Mouse (Mus musculus) adrenal gland, postnatal 25 days (tissue): ENCODE data around the gene Bcl6b. TPM values are rescaled to one million over a fixed set of nuclear protein-coding genes. Genes with fewer than 3 reads are reported as not detected.

Source experiments
- DNase-seq: peaks from one replicate; pipeline ENCODE4 v3.0.0; 2021; ENCODE audit warnings: mixed read lengths
- long read RNA-seq: library from polyadenylated mRNA; stranded (forward); transcript quantifications from one replicate; pipeline ENCODE4 v2.0.0, GENCODE M21; 2021
- total RNA-seq: library from RNA; stranded (reverse); gene quantifications from 2 replicates; pipeline ENCODE4 v1.2.3, GENCODE M21; 2021

The Bcl6b gene
- 12.2 and 20.5 TPM in 2 replicates for total RNA-seq
- long read RNA-seq, partial matches to known transcripts = 1 of 5 reads
- long read RNA-seq, other reads (novel, unspliced or antisense) = 4 of 5 reads

DNA sequence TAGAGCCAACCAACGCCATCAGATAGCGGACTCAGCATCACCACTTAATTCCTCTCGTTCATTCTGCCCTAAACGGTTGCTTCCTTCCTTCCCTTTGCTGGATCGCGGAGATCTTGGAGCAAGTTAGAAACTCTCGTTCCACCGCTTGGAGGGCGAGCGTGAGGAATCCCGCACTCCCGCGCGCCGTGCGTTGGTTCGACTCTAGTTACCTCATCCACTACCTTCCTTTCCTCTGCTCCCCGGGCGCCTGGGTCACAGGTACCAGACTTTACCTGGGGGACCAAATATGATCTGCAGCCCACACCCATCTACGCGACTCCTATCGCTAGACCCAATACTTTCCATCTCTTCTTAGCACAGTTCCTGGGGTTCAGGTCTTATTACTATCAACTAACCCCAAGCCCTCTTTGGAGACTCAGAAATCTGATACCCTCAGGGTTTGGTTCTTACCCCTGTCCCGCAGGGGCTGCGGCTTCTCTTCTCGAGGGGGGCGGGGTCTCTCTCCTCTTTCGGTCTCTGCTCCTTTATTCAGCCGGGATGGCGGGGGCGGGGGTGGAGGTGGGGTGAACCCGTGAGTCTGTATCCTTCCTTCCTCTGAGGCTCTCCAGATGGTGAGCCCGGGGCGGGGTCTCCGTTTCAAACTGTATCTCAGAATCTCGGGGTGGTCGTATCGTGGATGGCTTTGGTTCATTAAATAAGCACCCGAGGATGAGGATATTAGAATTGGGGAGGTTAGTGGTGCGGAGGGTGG is at the start of gene Bcl6b:
Bcl6b (minus strand) TSS at position 539 of the 751 bp plus-strand sequence.
- DNase-seq = peak; percentile 38

DNA sequence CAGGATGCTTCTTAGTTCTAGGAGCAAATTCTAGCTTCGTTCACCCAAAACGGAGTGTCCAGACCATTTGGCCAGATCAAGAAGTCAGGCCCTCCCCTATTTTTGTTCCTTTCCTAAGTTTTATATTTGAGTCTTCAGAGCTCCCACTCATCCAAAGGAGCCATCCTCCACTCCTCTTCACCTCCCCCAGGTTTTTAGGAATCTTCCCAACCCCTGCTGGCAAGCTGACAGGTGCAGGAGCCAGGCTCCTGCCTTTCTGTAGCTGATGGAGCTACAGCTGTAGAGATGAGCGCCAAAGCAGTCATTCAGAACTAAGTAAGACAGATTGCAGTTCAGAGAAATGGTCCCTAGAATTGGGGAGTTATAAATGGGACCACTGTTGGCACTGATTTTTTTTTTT is 49.4 kb upstream of the Bcl6b start:
- DNase-seq = no peak

DNA sequence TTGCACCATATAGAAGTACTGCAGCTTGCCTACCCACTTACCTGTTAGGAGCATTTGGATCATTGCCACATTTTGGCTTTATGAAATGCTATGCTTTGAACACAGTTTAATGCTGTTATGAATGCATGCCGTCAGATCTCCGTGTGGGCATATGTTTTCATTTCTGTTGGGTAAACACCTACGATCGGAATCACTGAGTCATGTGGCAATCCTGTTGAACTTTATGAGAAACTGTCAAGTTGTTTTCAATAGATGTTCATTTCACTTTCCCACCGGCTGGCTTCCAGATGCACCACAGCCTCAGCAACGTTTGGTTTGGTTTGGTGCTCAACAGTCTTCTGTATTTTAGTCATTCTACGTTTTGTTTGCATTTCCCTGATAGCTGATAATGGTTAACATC is 42.0 kb upstream of the Bcl6b start:
- no peak for DNase-seq

DNA sequence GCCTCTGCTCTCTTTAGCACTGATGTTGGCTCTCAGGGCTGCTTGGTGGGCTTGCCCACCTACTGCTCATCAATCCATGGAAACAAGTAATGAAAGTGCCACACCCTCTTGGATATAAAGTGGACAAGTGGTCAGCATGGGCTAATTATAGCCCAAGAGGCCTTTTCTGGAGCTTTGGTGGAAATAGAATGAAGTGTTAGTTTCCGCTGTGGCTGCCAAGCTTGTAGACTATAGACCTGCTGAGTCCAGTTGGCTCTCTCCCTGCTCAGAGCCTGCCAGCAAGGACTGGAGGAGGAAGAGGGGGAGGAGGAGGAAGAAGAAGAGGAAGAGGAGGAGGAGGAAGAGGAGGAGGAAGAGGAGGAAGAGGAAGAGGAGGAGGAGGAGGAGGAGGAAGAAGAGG is 36.8 kb upstream of the Bcl6b start:
- no peak for DNase-seq

DNA sequence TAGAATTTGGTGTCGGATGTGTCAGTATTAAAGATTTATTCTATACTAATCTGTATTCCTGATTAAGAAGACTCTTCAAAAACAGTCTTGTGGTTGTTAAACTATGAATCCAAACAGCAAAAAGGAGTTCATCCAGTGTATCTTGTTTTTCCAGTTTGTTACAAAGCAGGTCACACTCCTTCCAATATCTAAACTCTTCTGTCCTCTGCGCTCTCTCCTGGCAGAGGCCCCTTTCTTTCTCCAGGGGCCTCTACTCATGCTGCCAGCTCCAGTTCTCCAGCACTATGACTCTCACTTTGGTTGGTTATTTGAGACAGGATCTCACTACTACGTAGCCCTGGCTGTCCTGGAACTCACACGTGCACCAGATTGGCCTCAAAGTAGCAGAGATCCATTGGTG is 36.2 kb upstream of the Bcl6b start:
- DNase-seq = no peak

DNA sequence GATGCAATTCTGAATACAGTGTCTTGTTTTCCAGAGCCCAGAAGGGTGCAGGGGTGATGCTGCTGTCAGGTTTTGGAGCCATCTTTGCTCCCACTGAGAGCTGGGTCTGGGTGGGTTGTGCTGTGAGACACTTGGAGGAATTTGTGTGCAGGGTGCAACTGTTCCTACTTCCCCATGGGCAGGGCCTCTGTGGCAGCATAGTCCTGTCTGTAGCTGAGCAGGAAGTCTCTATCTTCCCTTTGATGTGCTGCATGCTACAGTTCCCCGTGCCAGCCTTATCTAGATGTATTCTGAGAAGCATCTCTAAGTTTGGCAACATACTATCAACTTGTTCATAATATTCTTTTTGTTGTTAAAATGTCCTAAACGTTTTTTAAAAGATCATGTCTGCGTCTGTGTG is 35.7 kb upstream of the Bcl6b start:
- DNase-seq = no peak

DNA sequence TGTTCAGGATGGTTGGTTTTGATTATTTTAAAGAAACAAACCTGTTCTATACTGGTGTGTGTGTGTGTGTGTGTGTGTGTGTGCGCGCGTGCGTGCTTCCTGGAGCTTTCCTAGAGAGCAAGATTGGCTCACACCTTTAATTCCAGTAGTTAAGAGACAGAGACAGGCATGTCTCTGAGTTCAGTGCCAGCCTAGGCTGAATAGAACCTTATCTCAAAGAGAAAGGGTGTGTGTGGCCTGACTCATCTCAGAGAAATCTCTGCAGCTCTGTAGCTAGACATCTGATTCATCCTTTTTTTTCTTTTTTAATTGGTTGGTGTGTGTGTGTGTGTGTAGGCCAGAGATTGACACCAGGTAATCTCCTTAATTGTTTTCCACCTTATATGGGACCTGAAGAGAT is 29.4 kb upstream of the Bcl6b start:
- no peak for DNase-seq

DNA sequence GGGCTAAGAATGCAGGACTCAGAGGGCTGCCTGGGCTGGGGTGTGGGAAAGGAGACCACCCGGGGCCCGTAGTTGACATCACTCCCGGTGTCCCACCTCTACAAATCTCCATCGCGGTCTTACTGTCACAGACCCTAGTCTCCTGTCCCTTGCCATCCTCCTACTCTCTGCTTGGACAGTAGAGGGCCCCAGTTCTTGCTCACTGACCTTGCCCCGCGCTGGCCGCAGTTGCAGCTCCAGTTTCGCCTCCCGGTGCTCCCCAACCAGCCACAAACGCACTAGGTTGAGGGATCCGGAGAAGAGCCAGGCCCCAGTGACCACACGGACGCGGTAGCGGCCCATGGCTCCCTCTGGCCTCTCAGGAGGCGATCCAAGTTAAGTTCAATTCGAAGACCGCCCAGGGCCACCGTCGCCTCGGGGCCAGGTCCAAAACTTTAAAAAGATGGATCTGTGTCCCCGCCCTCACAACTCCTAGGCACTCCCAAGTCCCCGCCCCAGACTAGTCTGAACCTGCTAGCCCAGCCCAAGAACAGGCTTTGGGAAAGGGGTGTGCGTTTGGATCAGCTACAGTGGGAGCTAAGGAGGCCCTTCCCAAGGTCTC is 25.4 kb upstream of the Bcl6b start, which contains the start of gene Alox12:
Alox12 (minus strand) TSS at position 423 of the 601 bp plus-strand sequence.
- peak; percentile 62 for DNase-seq

DNA sequence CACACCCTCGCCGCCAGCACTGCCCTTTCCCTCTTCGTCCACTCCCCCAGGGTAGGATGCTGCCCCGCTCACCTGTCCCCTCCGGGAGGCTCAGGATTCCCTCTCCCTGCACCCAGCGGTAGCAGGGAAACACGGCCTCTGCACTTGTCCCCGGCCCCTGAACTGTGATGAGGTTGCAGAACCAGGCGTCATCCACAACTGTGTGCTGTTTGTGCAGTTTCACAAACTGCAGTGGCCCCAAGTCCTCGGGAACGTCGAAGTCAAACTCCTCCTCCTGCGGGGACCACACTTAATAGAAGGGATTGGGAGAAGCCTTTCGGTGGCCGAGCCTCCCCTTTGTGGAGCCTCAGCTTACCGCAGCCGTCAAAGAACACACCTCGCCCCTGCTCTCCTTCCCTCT is 24.7 kb upstream of the Bcl6b start:
- no peak for DNase-seq

DNA sequence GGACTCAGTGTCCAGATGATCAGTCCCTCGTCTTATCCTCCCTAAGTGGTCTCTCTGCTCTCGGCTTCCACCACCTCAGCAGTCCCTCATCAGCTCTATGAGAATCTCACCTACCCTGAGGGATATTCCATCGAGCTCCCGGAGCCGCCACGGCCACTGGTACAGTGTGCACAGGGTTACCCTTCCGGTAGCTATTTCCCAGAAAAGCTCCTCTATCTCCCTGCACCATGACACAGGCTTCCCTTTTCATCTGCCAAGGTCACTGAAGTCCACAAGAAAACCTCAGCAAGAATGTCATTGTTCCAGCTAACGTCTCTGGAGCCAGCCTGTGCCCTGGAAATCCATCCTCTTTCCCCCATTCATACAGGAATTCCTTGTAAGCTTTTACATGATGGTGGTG is 22.3 kb upstream of the Bcl6b start:
- no peak for DNase-seq

DNA sequence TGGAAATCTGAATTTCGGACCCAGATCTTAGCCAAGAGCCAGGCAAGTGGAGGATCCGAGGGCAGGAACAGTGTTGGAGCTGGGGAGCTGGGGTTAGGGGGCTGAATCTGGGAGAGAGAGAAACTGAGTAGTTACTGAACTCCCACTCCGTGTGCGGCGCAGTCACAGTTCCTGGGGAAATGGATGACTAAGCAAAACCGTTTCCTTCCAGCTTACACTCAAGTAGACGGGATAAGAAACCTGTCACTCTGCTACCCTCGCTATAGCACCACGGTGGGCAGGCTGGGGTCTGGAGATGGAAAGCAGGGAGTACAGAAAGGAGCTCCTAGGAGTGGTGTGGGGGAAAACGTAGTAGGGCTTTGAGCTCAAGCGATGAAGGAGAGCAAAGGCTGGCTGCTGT is 20.6 kb upstream of the Bcl6b start:
- no peak for DNase-seq

DNA sequence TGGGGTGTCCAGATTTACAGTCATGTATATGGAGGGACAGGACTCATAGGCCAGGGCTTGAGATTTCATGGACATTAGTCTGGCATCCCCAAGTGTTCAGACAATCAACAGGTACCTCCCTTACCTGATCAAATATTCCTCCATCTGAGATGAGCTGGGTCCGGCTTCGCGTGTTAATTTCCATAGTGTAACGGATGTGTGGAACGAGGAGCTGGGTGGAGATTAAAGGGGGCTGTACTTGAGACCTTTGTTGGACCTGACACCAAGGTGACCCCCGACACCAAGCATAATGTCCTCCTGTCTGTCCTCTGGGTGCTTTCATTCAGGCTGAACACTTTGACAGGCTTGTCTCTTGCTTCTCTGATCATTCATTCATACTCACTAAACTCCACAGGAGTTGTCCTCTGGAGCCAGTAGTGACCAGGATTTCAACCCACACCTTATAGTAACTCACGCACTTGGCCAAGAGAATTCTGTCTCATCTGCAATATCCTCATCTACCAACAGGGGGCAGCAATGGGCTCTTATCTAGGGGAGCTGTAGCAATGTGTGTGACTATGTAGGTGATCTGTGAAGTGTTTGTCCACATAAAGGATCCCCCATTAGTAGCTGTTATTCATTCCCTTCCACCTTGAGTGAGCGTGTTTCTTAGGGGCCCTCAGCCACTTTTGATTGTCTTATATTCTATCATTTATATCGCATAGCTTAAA is 17.7 kb upstream of the Bcl6b start:
- DNase-seq = peak; percentile 53

DNA sequence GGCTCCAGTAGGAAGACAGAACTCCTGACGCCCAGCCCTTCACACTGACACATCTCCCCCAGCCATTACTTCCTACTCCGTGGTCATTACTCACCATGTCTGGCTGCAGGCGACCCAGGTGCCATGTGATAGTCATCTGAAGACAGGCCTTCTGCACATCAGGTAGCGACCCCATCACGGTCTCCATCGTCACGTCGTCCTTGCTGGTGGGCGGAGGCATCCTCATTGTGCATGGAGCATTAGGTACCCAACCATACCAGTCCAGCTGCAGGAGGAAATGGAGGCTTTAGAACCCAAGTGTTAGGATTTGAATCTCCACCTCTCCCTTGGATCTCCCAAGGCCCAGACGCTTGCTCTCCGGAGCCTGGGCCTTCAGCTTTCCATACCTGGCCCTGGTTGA is 13.0 kb upstream of the Bcl6b start:
- no peak for DNase-seq

DNA sequence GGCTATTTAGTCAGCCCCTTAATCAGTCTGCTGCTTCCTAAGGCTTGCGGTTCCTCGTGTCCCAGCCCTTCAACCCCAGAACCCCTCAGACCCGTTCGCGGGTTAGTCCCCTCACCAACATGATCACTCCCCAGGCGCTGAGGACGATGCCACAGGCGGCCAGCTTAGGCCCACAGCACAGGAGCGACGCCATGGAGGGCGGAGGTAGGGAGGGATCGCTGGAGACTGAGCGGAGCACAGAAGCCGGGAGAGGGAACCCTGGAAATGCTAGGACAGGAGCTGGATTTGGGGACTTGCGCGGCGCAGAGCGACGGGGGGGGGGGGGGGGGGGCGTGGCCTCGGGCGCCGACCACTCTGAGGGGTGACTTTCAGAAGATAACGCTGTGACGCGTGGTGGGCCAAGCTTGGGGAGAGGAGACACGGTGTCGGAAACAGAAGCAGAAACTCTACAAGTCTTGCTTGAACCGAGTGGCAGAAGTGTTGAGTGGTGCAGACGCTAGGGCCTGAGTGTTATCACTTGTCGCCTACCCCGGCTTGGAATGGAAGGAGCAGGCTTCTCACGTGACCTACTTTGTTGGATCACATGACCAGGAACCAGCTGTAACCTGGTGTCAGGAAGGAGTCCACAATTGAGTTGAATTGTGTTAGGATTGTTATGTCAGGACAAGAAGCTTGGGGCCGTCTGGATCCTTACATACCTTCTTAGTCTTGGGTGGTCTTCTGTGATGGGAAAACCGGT is 10.1 kb upstream of the Bcl6b start, which contains the start of the genes Gm21988 and Rnasek:
Gm21988 (minus strand) TSS at position 290 of the 739 bp plus-strand sequence.
Rnasek (minus strand) TSS at position 302 of the 739 bp plus-strand sequence.
- peak; percentile 72 for DNase-seq

DNA sequence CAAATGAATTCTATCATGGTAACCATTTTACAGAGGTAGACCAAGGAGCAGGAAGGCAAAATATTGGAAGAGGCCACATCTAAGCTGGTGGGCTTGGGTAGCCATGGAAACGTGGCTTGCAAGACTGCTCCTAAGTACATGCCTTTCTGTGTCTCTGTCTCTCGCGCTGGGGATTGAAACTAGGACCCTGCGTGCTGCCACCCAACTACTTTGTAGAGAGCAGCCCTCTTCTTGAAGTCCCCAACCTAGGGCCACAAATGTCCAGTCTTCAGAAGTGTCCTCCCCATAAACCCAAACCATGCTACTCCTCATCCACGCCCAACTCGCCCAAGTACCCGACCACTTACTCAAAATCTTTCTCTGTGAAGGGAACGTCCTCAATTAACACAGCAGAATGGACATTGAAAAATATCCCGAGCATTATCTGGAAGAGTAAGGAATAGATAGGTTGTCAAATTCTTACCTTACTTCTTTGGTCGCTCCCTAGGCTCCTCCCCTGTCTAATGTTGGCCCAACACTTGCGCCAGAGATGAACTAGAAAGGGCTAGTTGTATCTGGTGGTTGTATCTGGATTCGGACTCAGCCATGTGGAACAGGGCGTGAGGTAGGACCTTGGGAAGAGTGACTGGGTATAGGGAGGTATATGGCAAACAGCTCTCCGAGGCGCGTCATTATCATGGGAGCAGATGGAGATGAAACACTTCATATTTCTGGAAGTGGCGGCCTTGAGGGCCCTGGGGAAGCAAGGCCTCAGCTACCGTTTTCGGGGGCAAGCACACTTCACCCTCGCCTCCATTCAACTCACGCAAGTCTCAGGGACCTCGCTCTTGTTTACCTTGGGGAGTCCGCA is 9.2 kb upstream of the Bcl6b start:
- DNase-seq = no peak

DNA sequence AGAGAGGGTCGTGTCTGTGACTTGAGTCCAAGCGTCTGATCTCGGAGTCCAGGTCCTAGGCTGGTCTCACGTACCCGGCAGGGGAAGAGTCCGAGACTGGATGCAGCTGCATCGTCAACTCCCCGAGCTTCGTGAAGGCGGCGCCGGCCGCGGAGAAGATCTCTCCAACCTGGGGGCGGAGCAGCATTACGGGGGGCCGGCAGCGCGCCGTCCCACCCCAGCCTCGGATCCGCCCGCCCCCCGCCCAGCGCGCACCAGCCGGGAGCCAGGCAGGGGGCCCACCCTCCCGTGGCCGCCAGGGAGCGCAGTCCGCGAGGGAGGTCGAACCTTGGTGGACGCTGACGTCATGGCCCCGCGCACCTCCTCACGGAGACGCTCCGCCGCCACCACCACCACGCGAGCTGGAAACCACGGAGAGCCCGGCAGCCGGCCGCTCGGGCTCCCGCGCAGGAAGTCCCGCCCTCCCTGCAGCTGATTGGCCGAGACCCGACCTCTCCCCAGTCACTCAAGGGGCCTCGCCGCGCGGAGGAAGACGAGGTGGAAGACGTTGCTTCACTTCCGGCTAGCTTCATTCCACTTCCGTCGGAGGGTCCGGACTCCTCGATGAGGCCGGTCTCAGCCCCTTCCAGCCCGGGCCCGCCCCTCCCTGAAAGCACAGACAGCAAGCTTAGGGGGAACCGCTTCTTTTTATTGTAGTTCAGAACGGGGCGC is 8.0 kb upstream of the Bcl6b start, which contains the start of gene 0610010K14Rik:
0610010K14Rik (minus strand) TSS at position 458 of the 711 bp plus-strand sequence.
- DNase-seq = peak; percentile 99

DNA sequence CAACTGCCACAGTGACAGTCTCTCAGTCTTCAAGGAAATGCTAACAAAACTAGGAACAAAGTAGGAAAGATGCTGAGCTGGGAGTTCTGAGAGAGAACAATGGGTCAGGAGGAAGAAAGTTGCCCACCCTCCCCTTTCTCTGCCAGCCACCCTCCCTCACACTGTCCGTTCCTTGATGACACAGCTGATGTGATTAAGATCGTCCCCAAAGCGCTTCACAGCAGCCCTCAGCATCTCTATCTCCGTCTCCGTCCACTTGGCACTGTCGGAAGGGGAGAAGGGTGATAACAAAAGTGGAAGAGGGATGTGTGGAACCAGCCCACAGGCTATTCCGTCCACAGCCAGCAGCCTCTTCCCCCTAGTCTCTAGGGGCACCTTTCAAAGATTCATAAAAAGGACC is 7.1 kb upstream of the Bcl6b start:
- no peak for DNase-seq

DNA sequence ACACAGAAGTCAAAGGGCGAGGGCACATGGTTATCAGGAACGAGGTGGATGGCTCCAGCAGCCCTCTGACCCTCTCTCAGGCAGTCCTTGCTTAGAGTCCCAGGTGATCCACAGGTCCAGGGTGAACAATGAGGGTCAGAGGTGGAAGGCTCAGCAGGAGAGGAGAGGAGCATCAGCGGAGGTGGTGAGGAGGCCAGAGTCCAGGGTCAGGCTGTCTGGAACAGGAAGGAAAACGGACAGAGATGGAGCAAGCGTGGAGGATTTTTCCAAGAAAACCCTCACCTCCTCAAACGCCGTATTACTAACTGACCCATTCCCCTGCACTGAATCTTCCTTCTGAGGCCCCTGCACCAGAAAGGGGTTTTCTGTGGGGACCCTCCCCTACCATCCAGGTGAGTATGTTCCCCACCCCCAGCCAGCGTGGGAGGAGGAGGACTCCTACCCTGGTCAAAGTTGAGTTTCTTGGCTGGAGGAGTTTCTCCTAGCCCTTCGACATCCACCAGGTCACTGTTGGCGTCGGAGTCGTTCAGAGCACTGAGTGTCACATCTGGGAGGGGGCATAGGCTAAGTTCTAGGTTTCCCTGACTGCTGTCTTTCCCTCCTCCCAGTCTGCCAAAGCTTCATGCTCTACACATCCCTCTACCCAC is 5.8 kb upstream of the Bcl6b start:
- no peak for DNase-seq

DNA sequence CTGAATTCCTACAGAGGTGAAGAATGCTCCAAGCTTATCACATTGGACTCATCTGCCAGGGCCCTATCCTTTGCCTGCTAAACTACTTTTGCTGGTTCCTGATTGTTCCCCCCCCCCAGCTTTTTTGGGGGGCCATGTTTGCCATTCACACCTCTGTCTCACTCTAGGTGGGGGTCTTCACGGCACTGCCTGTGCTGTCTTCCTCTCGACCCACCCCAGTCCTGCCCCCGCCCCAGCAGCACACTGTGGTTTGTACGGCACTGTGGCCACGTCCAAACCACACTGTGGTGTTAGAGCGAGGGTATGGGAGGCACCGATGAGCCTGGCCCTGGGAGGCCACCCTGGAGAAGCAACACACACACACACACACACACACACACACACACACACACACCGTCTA is 4.9 kb upstream of the Bcl6b start:
- no peak for DNase-seq

DNA sequence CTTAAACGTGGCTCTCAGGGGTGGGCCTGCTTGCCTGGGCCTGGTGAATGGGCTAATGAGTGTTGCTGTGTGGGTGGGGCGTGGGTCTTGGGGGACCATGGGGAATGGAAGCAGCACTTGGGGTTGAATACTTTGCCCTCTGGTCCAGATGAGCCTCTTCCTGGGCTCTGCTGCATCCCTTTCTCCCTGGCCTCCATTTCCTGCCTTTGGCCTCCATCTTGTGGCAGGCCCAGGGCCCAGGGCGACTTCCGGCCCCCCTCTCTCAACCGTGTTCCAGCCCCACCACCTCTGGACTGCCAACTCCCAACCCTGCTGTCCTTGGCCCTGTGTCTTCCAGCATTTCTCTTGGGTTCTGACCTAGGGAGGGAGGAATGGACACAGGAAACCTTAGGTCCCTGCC is 4.4 kb upstream of the Bcl6b start:
- DNase-seq = no peak
